Mouse (Mus musculus): Measurements from ENCODE around the gene Plaur.

Plaur gene

DNA sequence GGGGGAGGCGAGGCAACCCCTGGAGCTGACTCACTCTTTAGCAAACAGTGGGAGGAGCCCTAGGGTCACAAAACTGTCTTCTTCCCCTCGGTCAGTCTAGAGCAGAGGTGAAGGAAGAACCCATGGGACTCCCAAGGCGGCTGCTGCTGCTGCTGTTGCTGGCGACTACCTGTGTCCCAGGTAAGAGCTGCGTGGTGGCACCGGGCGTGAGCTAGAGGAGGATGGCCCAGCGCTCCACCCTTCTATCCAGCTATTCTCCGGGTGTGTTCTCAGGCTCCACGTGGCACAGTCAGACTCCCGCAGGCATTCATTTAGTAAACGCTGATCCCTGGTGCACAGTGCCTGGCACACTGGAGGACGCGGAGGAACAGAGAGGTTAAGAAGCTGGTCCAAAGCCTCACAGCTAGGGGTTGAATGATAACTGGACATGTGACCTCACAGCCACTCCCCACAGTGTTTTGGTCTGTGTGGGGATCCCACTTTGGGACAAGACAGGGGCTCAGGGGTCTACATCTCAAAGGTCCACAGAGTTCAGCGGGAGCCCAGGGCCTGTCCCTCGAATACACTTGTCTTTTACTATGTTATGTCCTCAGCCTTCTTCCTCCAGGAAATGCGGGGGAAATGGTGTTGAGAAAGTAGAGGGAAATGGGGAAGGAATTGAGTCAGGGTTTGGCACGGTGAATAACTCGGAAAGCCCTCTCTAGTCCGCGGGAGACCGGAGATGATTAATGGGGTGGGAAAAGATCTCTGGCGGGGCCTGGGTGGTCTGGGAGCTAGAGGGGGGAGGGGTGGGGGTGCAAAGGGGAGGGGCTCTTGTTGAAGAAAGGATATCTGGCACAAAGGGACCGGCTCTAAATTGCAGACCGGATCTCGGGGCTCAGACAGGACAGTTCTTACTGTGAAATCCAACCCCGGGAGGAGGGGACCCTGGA lies at the start of gene Plaur:
Gene Plaur (plus strand): TSS at position 97 of the 932 bp plus-strand sequence.
- peak; percentile 82 for DNase-seq

DNA sequence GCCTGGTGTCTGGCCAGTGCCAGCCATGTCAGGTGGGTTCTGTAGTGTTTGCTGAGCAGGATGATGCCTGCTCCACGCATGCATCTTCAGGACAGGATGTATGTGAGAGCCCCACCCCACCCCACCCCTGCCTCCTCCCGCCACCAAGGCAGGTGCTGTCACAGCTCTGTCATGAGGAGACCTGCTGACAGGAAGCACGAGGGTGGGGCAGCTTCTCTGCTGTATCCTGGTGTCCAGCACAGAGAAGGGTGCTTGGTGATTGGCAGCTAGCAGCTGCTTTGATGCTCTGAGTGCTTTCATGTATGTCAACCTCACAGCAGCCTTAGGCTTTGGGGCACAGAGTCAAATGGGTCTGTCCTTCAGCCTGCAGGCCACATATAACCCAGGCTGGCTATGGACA lies 48.7 kb upstream of the Plaur start:
- DNase-seq: no peak

DNA sequence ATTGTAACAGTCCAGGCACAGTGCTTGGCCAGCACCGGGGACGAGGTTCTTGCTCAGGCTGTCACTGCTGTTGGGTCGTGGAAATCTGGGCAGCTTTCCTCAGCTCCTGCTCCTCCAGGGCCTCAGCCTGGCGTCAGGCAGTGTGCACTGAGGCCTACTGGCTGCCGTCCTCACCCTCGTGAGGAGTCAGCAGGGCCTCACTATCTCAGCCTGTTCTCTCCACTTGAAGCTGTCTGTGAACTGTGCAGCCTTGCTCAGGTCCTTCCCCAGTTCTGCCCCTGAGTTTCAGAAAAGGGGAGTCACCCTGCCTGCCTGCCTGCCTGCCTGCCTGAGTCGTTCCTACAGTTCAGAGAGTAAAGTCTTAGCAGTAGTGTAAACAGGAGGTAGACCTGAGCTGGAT lies 47.0 kb upstream of the Plaur start:
- no peak for DNase-seq

DNA sequence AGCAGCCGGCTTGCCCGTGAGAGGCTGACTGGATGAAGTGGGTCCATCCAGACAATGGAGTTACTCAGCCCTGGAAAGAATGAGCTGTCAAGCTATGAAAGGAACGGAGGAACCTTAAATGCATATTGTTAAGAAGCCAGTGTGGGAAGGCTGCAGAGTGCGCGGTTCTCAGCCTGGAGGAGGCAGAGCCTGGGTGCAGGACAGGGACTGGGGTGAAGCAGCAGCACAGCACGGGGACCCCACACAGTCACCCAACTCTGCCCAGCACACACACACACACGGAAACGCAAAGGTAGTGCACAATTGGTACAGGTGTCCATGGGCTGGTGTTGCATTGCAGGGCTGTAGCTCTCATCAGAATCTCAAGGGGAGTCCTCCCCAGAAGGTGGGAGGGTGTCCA lies 42.7 kb upstream of the Plaur start:
- no peak for DNase-seq

DNA sequence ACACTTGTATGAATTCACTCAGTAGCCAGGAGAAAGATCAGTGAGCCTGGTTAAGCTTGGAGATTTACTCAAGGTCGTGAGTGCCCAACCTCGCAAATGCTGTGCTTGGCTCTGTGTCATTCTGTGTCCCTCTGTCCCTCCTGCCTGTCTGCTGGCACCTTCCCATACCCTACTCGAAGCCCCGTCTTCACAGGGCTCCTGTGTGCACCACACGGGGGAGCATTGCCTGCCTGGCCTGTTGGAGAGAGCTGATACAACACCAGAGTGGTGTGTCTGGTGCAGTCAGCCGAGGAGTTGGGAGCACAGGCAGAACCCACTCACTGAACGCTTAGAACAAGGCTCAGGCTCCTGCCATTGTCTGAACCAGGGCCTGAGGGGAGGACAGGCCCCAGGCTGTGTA lies 40.6 kb upstream of the Plaur start:
- no peak for DNase-seq

DNA sequence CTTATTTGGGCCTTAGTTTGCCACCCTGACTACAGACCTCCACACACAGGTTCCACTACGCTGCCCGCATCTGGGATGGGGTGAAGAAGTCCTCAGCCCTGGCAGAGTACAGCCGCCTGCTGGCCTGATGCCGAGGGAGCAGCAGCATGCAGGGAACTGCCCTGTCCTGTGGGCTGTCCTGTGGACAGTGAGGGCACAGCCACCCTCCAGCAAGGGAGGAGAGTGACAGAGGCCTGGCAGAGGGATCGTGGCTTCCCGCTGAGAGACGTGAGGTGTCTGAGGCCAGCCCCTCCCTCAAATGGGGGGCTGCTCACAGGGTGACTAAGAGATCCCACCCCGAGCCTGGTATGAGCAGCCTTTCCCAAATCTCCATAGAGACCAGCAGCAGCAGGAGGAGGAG lies 40.0 kb upstream of the Plaur start:
- DNase-seq: no peak

DNA sequence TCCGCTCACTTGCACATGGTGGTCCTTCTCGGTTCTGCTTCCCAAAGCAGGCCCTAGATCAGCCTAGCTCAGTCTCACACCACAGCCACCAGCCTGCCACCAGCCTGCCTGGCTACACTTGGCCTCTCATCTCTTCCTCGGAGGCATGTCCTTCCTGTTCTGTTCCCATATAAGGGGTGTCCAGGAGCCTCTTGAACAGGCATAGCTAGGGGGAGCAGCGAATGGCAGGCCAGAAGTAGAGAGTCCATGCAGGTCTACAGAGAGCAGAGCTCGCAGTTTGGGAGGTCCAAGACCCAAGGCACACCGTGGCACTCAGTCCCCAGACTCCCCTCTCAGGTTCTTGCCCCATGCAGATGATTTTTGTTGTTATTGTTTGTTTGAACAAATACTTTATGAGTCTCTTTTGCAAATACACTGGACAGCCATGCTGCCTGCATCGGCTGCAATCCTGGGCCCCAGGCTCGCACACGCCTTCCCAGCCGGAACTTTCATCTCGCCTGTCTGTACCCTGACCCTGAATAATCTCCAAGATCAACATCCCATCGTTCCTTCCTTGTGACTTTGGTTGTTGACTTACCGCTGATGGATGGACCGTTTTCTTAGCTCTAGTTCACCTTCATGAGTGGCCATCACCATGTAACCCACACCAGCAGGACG lies 39.0 kb upstream of the Plaur start:
- DNase-seq: no peak

DNA sequence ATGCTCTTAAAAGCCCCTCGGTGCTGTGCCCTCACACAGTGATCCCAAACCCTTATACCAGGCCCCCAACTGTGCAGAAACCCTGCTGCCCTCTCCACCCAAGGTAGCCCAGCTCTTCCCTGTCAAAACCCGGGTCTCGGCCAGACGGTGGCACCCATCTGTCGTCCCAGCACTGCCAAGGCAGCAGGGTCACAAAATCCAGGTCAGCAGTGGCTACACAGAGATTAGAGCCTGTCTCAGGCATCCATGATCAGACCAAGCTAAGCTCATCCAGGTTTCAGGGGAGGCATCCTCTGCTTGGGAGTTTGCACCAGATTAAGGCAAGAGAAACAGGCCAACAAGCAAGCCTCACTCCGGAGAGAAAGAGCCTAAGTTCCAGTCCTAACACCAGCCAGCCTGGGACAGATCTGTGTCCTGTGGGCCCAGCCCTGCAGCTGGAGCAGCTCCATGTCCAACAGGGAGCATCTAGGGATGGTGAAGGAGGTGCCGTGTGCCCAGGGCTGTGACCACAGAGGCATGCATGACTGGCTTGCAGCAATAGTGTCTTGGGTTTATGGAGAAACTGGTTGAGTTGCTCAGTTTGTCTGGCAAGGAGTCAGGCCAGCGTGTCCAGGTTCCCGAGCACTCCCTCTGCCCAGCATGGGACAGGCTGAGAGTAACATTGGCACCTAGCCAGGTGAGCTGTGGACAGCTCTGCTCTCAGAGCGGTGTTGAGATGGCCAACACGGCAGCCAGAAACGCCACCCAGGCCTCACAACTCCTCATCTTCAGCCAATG lies 38.1 kb upstream of the Plaur start:
- DNase-seq: peak; percentile 61

DNA sequence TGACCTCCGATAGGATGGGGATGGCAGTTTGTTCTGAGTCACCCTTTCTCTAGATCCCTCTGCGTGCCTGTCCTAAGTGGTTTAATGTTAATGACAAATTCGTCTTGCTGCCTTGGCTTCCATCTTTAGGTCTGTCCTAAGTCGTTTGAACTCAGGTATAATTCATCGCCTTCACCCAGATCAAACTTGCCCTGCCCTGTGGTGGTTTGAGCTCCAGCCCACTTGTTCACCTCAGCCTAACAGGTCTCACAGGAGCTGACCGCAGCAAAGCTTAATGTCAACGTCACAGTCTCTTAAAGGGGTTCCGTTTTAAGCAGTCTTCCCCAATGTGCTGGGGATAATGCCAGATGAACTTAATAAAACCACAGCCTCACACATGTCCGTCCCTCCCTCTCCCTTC lies 36.4 kb upstream of the Plaur start:
- DNase-seq: no peak

DNA sequence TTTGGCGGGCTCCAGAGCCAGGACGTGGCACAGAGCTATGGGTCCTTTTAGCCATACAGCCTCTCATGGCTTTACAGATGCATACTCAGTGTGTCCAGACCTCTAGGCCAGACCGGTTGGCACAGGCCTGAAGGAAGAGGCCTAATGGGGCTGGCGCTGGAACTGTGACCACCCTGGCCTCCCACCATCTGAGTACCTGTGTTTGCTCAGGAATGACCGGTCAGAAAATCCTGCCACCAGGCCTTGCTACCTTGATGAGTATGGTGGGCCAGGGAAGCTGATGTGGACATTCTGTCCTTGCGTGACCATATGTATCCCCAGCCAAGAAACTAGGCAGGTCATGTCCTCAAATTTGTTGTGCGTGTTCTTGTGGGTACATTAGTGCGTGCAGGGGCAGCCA lies 35.1 kb upstream of the Plaur start:
- DNase-seq: no peak

DNA sequence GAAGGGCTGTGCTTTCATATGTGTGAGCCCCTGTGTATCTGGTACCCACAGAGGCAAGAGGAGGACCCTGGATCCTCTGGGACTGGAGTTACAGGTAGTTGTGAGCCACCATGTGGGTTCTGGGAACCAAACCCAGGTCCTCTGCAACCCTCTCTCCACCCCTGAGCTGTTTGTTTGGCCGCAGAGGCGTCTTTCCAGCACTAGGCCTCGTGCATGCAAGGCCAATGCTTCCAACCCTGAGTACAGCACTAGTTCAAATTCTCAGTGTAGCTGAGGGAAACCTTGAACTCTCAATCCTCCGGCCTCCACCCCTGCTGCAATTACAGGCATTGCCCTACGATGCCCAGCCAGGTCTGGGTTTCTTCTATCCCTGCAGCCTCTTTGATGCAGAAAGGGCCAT lies 33.6 kb upstream of the Plaur start:
- no peak for DNase-seq

DNA sequence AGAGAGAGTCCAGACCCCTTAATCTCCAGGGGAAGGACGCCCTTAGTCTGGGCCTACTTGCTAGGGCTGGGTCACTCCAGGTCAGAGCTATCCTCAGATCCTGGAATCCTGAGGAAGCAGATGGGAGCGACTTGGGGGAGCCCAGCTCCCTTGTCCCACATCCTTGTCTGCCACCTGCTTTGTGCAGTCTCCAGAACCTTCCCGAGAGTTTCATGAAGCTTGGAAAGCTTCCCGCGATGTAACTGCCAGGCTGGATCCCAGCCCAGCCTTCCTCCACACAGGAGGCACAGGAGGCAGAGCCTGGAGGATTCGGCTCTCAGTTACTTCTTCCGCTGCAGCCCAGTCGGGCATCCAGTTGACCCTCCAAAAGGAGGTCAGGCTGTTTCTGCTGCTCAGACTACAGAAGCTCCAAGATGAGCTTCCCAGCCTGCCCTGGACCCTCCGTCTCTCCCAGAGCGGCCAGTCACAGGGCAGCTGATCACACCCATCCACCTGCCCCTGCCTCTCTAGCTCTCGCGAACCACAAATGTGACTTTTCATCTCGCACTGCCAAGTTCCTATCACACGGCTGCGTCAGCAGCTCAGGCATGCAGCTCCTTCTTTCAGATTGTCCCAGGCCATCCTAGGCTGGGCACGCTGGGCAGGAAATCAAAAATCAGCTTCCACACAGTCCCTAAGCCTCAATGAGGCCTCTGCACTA lies 32.7 kb upstream of the Plaur start:
- no peak for DNase-seq

DNA sequence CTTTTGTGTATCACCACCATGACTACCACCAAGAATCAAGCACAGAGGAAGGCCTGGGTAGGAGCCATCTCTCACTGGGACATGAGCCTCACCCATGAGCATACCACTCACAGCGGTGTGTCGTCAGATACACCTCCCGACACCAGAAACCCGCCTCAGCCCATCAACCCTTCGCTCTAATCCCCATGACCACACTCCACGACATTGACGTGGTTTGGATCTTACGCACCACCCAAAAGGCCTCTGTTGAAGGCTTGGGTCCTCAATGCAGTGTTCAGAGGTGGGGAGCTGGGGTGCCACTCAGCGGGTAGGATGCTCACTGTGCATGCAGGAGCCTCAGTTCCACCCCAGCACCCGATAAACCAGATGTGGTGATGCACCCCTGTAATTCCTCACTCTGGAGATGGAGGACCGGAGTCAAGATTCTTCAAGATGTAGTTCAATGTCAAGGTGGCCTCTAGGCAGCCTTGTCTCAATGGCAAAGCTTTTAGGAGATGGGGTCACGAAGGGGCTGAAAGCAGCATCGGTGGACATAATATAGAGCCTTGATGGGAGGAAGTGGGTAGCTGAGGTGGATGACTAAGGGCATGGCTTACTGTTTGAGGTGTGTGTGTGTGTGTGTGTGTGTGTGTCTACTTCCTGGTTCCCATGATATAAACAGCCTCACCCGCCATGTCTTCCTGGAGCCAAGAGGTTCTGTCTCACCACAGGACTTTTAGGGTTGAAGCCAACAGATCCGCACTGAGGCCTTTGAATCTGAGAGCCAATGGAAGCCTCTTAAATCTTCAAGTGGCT lies 31.5 kb upstream of the Plaur start:
- no peak for DNase-seq

DNA sequence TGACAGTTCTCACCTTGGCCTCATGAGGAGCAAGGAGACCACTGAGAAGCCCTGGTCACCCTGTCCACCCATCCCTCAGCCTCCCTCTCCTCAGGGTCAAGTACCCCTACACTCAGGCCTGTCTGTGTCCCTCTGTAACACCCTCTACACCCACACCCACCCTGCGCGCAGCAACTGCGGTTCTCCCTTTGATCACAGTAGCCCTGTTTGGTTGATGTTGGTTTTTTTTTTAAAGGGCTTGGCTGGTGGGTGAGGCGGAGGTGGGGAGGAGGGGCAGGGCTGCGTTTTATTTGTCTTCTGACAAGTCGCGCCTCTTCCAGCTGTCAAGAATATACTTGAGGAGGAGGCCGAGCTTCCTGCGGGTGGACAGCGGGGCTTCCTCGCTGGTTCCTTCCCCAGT lies 30.6 kb upstream of the Plaur start:
- DNase-seq: no peak

DNA sequence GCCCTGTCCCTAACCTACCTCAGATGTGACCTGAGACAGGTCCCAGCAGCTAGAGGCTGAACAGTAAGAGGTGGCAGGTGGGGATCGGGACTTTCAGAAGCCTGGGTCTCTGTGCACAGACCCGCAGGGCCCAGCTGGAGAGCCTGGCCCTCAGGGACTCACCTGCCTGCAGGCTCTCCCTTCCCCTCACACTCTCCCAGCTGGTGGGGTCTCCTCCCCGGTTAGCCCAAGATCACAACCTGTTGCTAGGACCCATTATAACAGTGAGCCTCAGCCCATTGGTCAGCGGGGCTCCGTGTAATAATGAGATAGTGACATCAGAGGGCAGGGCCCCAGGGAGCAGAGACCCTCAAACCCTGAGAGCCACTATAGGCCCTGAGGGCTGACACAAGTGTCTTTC lies 27.0 kb upstream of the Plaur start:
- DNase-seq: no peak

DNA sequence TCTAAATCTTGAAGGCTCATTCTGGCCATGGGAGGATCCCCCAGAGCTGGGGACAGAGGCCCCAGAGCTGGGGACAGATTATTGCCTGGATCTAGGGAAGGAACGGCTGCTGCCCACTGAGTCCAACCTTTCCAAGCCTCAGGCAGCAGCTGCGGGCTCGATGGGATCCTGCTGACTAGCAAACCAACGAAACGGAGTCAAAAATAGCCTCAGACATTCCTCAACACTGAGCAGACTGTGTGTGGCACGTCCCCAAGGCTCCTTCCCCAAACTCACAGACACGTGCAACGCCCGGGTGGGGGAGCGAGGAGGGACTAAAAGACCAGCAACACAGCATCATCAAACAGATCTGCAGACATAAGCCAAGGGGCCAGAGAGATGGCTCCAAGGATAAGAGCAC lies 24.3 kb upstream of the Plaur start:
- DNase-seq: peak; percentile 74

DNA sequence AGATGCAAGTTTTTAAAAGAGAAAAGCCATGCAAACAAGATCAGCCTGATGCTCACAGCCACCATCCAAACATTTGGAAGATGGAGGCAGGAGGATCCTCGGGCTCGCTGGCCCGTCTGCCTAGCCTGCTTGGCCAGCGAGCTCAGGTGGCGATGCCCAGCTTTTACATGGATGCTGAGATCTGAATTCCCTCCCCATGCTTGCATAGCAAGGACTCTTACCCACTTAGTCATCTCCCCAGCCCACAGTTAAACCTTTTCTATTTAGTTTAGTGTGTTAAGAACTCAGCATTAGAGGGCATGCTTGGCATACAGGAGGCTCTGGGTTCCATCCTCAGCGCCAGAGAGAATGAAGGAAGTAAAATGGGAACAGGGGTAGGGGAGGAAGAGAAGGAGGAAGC lies 23.1 kb upstream of the Plaur start:
- DNase-seq: no peak

DNA sequence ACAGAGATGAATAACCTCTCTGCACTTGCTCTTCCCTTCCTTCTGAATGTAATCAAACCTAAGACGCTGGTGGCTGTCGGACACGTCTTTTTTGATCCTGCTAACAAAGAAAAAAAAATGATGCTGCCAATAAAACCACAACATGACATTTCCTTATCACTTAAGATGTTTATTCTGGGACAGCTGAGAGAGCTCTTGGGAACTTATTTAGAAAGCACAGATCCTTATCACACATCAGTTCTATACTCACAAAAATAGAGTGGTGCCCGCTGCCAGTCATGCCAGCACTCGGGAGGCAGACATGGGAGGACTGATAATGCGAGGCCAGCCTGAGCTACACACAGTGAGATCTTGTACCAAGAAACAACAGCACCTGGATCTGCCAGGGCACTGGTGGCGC lies 22.4 kb upstream of the Plaur start:
- no peak for DNase-seq

DNA sequence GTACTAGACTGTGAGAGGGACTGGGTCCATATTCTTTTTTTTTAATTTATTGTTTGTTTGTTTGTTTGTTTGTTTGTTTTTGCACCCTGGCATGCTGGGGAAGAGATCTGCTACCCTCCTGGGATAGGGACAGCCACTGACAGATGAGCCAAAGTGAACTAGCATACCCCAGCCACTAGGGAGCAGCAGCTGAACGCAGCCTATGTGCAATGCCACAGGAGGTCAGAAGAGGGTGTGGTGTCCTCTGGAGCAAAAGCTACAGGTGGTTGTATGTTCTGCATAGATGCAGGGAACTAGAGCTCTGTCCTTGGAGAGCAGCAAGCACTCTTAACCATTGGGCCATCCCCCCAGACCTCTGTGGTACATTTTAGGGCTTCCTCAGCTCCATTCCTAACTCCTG lies 20.5 kb upstream of the Plaur start:
- DNase-seq: peak; percentile 84

DNA sequence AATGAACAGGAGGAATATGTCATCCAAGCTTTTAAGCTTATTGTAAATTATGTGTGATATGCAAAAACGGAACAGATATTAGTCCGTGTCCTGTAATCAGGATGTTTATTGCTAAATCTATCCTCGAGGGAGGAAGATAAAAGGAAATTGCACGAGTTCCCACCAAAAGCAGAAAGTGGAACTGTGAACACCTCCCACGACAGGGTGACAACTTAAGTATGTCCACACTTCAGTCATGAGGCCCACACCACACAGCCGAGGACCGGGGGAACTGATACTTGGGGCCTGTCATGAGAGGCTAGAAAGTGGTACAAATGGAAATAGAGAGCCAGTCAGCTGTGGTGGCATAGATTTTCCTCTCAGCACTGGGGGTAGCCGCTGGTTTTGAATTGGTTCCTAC lies 20.0 kb upstream of the Plaur start:
- DNase-seq: peak; percentile 29

DNA sequence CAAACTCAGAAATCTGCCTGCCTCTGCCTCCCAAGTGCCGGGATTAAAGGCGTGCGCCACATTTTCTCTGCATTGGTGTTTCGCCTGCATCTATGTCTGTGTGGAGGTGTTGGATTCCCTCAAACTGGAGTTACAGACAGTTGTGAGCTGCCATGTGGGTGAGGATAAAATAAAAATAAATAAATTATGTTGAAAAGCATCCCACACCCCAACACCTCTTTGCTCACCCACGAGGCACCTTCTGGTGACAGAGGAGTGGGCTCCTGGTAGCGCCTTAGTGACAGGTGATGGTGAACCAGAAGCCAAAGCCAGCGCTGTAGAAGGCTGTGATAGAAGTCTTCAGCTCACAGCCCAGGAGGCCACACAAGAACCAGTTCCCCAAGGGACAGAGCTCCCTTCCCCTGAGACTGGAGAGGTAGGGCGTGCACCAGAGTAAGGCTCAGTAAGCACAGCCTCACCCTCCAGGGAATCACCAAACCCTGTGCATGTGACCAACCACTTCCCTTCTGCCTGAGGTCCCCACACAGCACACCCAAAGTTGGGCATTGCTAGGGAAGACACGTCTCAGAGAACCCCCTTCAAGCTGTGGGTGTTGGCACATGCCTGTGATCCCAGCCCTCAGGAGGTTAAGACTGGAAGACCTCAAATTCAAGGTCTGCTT lies 16.9 kb upstream of the Plaur start:
- DNase-seq: peak; percentile 43
